Mouse (Mus musculus) stomach, embryonic 15.5 days (tissue): ENCODE data around the gene Rhot1. TPM values are rescaled to one million over a fixed set of nuclear protein-coding genes. Genes with fewer than 3 reads are reported as not detected.

ENCODE experiments used
- ATAC-seq: fragments of 200-750 bp; cut with Nextera tagmentation; 2 replicates; pipeline ENCODE4 v1.8.0; 2017; ENCODE audit warnings: low read depth, moderate number of reproducible peaks, moderate TSS enrichment; ENCODE audit not compliant: insufficient read depth, low FRiP score
- H3K27ac ChIP-seq: fragments of 300-500 bp; sonication (generic); 2 replicates; pipeline ENCODE4 v1.5.1; 2015; ENCODE audit warnings: mild to moderate bottlenecking, inconsistent platforms
- H3K27me3 ChIP-seq: fragments of 300-500 bp; sonication (generic); replicated peaks from 2 replicates; pipeline ENCODE4 v1.6.1; 2015; ENCODE audit warnings: inconsistent platforms
- H3K36me3 ChIP-seq: fragments of 300-500 bp; sonication (generic); 2 replicates; pipeline ENCODE4 v1.6.1; 2015; ENCODE audit warnings: inconsistent platforms
- H3K4me1 ChIP-seq: fragments of 300-500 bp; sonication (generic); 2 replicates; pipeline ENCODE4 v1.6.1; 2015; ENCODE audit warnings: inconsistent platforms
- H3K4me2 ChIP-seq: fragments of 300-500 bp; sonication (generic); 2 replicates; pipeline ENCODE4 v1.6.1; 2015; ENCODE audit warnings: mild to moderate bottlenecking, inconsistent platforms
- H3K4me3 ChIP-seq: fragments of 300-500 bp; sonication (generic); replicated peaks from 2 replicates; pipeline ENCODE4 v1.5.1; 2015; ENCODE audit warnings: inconsistent platforms
- H3K9ac ChIP-seq: fragments of 300-500 bp; sonication (generic); 2 replicates; pipeline ENCODE4 v1.6.1; 2015; ENCODE audit warnings: inconsistent platforms
- H3K9me3 ChIP-seq: fragments of 300-500 bp; sonication (generic); 2 replicates; pipeline ENCODE4 v1.6.1; 2016; ENCODE audit warnings: inconsistent platforms
- WGBS: fragments of 180-500 bp; shearing (Covaris S2); methylation state at CpG from one replicate; pipeline ENCODE4 v1.1.7; 2015; 5-methylcytosine and 5-hydroxymethylcytosine counted together
- polyA plus RNA-seq: library from polyadenylated mRNA; unstranded; fragments of >200 nt; fragmentation: Nextera tagmentation; extraction: Ambion mirVana; gene quantifications from 2 replicates; pipeline ENCODE4 v1.2.1, GENCODE M21; 2015

Gene Rhot1
- polyA plus RNA-seq, 1 experiment from 2014 or later, result 47.7 TPM

DNA sequence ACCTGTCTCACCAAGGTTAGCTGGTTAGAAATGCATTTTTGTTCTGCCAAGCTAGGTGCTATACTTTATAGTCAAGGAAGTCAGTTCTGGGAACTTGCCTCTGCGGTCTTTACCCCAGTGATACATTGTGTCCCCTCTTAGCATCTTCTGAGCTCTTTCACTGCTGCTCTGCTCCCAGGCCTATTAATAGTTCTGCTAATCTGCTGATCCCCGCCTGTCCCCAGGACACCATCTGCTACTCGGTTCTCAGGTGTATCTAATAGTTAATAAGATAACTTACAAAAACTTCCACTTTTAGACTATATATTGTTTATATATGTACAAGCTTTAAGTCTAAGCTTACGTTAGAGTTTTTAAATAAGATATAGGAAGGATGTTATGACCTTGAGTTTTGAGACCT is 29.5 kb downstream of the Rhot1 start:
- no peak for ATAC-seq
- 84% methylated on average over 4 of the region's 4 CpGs for WGBS

DNA sequence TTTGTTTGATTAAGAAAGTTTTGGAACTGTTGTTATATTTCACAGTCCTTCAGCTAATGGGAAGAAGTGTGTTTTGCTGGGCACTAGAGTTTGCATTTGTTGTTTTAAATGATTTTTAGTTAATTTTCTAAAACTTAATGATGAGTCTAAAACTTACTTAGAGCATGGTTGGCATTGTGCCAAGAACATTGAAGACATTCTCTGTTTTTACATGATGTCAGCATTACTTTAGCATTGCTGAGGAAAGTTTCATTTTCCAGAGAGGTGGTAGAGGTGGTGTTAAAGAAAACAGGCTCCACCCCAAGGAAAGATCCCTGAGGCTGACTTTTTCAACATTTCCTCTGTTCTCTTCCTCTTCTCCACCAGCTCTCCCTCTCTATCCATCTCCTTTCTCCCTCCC is 38.2 kb downstream of the Rhot1 start:
- H3K9ac ChIP-seq, result no peak overlapping the region
- H3K4me1 ChIP-seq, result no peaks in the 10 kb centered on the region
- no peak overlapping the region for H3K4me3 ChIP-seq
- ATAC-seq, result no peak
- peaks cover 42% of the 10 kb centered on the region for H3K36me3 ChIP-seq
- H3K27me3 ChIP-seq, result no peaks in the 10 kb centered on the region
- no peak overlapping the region for H3K4me2 ChIP-seq
- no peak overlapping the region for H3K27ac ChIP-seq
- no peaks in the 10 kb centered on the region for H3K9me3 ChIP-seq

More for the DNA sequence above, 29.5 kb downstream of the Rhot1 start:
- no peak overlapping the region for H3K4me3 ChIP-seq
- H3K27ac ChIP-seq, result no peak overlapping the region
- H3K27me3 ChIP-seq, result no peaks in the 10 kb centered on the region
- H3K36me3 ChIP-seq, result peaks cover 8% of the 10 kb centered on the region; the same call in 1 of the 2 replicates
- H3K4me1 ChIP-seq, result no peaks in the 10 kb centered on the region
- no peak overlapping the region for H3K4me2 ChIP-seq
- no peak overlapping the region for H3K9ac ChIP-seq
- H3K9me3 ChIP-seq, result no peaks in the 10 kb centered on the region

DNA sequence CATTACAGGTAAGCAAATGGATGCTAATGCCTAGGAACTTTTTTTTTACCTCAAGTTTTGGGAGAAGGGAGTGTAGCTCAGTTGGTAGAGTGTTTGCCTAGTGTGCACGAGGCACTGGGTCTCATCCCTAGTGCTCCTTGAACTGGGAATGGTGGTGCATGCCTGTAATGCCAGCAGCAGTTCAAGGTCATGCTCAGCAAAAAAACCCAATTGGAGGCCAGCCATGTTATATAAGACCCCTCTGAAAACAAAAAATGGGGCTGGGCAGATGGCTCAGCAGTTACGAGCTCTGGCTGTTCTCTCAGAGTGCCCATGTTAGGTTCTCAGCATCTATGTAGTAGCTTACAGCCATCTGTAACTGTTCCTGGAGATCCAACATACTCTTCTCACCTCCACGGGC is 39.7 kb downstream of the Rhot1 start:
- 92% methylated on average over 3 of the region's 3 CpGs for WGBS
- H3K4me2 ChIP-seq, result no peak overlapping the region
- H3K4me1 ChIP-seq, result no peaks in the 10 kb centered on the region
- H3K27ac ChIP-seq, result no peak overlapping the region
- no peaks in the 10 kb centered on the region for H3K27me3 ChIP-seq
- H3K9me3 ChIP-seq, result no peaks in the 10 kb centered on the region
- H3K36me3 ChIP-seq, result peaks cover 39% of the 10 kb centered on the region
- no peak overlapping the region for H3K9ac ChIP-seq
- no peak for ATAC-seq
- no peak overlapping the region for H3K4me3 ChIP-seq

DNA sequence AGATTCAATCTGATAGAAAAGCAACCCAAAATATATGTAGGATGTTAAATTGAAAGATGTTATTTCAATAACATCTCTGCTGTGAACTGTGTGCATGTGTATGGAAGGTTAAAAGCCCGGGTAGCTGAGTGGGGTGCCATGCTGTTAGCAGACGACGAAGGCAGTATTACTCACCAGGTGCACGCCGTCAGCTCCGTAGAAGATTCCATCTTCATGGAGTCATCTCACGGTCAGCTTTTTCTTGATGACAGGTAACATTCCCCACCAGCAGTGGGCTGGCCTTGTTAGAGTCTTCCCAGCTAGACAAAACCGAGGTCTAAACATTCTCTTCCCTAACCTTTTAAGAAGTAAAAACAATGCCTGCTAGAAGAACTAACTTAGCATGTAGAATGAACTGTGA is 55.3 kb downstream of the Rhot1 start:
- H3K4me3 ChIP-seq, result no peak overlapping the region
- no peak for ATAC-seq
- no peak overlapping the region for H3K27ac ChIP-seq
- H3K4me2 ChIP-seq, result no peak overlapping the region
- H3K36me3 ChIP-seq, result 0 out of 2 replicates have a peak, but pooled peaks cover 5% of the 10 kb centered on the region
- WGBS, result 82% methylated on average over 8 of the region's 8 CpGs
- H3K9ac ChIP-seq, result no peak overlapping the region
- H3K27me3 ChIP-seq, result no peaks in the 10 kb centered on the region
- no peaks in the 10 kb centered on the region for H3K9me3 ChIP-seq
- H3K4me1 ChIP-seq, result no peaks in the 10 kb centered on the region

DNA sequence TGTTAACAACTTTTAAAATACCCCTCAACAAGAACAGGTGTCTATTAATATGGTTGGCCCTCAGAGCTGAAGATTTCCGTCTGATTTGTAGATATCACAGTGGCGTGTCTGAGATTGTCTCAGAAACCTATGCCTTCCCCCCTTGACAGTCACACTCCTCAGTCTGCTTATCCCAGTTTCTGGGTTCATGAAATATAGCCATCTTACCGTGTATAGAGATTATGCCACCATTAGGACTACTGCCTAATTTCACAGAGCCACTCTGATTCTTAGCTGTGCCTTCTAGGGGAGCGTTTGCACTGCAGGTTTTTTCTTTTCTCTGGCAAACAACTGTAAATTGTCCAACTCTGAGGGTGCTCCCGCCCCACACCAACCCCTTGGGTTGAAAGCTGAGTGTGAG is 62.3 kb downstream of the Rhot1 start:
- no peaks in the 10 kb centered on the region for H3K4me1 ChIP-seq
- no peak overlapping the region for H3K4me3 ChIP-seq
- H3K27ac ChIP-seq, result no peak overlapping the region
- no peak overlapping the region for H3K4me2 ChIP-seq
- WGBS, result 76% methylated on average over 5 of the region's 5 CpGs
- no peak for ATAC-seq
- H3K9ac ChIP-seq, result no peak overlapping the region
- H3K9me3 ChIP-seq, result no peaks in the 10 kb centered on the region
- H3K27me3 ChIP-seq, result no peaks in the 10 kb centered on the region
- no peaks in the 10 kb centered on the region for H3K36me3 ChIP-seq

DNA sequence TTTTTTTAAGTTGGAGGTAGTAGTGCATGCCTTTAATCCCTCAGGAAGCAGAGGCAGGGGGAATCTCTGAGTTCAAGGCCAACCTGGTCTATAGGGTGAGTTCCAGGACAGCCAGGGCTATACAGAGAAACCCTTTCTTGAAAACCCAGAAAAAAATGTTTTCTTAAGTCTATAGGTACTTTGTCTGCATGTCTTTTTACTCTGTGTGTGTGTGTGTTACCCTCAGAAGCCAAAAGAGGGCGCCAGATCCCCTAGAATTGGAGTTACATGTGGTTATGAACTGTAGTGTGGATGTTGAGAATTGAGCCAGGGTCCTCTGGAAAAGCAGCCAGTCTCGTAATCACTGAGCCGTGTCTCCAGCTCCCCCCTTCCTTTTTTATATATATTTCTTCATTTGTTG is 66.2 kb downstream of the Rhot1 start:
- Histone ChIP-seq H3K27me3 (no peaks in the 10 kb centered on the region), H3K36me3 (no peaks in the 10 kb centered on the region), H3K4me2 (no peak overlapping the region), H3K27ac (no peak overlapping the region), H3K9me3 (no peaks in the 10 kb centered on the region), H3K4me1 (no peaks in the 10 kb centered on the region), H3K4me3 (no peak overlapping the region), H3K9ac (no peak overlapping the region)
- ATAC-seq, result no peak
- 57% methylated on average over 3 of the region's 3 CpGs for WGBS

DNA sequence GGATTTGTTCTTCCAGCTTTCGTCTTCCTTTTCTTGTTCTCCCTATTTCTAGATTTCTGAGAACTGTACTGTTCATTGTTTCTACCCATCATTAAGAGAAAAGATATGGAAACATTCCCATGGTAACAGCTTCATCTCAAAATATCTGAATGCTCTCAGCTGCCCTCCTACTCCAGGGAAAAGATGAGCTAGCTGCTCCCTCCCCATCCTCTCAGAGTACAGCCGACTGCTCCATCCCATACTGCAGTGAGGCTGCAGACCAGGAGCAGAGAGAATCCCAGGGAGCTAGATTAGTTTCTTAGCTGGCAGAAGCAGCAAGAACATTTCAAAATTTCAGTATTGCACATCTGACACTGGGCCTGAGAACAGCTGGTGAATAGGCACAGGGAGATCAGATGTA is 69.2 kb downstream of the Rhot1 start:
- H3K36me3 ChIP-seq, result no peaks in the 10 kb centered on the region
- no peaks in the 10 kb centered on the region for H3K9me3 ChIP-seq
- H3K27me3 ChIP-seq, result no peaks in the 10 kb centered on the region
- no peak overlapping the region for H3K9ac ChIP-seq
- 65% methylated on average over 2 of the region's 2 CpGs for WGBS
- no peak overlapping the region for H3K27ac ChIP-seq
- H3K4me1 ChIP-seq, result no peaks in the 10 kb centered on the region
- H3K4me2 ChIP-seq, result no peak overlapping the region
- H3K4me3 ChIP-seq, result no peak overlapping the region
- ATAC-seq, result no peak

DNA sequence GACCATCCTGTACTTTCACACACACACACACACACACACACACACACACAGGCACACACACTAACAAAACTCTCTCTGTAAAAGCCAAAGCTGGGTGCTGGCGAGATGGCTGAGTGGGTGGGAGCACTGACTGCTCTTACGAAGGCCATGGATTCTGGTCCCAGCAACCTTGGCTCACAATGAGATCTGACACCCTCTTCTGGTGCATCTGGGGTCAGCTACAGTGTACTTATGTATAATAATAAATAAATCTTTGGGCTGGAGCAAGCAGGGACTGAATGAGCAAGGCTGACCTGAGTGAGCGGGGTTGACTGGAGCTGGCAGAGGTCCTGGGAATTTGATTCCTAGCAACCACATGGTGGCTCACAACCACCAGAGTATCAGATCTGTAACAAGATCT is 75.0 kb downstream of the Rhot1 start:
- Histone ChIP-seq H3K27ac (no peak overlapping the region), H3K9me3 (no peaks in the 10 kb centered on the region), H3K27me3 (no peaks in the 10 kb centered on the region), H3K4me1 (no peaks in the 10 kb centered on the region), H3K9ac (no peak overlapping the region), H3K4me3 (no peak overlapping the region), H3K4me2 (no peak overlapping the region), H3K36me3 (no peaks in the 10 kb centered on the region)
- WGBS, result 65% methylated on average over 3 of the region's 3 CpGs
- ATAC-seq, result no peak

DNA sequence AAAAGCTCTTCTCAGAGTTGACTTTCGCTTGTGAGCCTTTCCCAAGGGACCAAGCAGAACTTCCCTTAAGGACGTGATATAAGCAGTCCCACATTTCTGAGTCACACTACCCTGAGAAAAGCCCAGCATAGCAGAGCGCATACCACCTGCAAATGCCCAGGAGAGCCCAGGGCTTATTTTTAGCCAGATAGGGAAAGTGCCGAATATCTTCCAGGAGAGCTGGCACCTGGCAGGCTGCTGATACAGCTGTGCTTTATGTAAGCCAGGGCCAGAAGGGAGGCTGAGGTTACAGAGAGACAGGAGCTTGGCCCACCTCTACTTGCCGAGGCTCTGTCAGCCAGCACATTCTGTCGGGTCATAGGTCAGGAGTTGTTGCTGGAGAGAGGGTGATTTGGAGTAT is 75.8 kb downstream of the Rhot1 start:
- Histone ChIP-seq H3K9me3 (no peaks in the 10 kb centered on the region), H3K27me3 (no peaks in the 10 kb centered on the region), H3K4me3 (no peak overlapping the region), H3K27ac (no peak overlapping the region), H3K9ac (no peak overlapping the region), H3K36me3 (no peaks in the 10 kb centered on the region), H3K4me1 (peaks cover 4% of the 10 kb centered on the region; the same call in 1 of the 2 replicates), H3K4me2 (no peak overlapping the region)
- ATAC-seq, result no peak
- WGBS, result 40% methylated on average over 6 of the region's 6 CpGs

DNA sequence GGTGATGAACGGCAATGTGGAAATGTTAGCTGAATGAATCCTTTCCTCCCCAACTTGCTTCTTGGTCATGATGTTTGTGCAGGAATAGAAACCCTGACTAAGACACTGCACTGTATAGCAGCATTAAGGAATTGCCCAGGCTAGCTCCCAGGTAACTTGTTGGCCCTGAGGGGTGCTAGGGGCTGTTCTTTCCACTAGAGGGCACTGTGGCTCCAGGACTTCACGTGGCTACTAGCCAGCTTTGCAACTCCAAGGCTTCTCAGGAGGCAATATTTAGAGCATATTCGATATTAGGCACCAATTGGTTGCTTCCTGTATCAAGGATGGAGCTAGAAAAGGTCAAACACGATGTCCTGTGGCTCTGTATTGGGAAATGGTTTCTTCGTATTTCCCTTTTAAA is 78.3 kb downstream of the Rhot1 start:
- Histone ChIP-seq H3K4me1 (peaks cover 15% of the 10 kb centered on the region; the same call in 1 of the 2 replicates), H3K36me3 (no peaks in the 10 kb centered on the region), H3K9ac (no peak overlapping the region), H3K27ac (no peak overlapping the region), H3K27me3 (no peaks in the 10 kb centered on the region), H3K4me2 (no peak overlapping the region), H3K9me3 (no peaks in the 10 kb centered on the region), H3K4me3 (no peak overlapping the region)
- no peak for ATAC-seq
- WGBS, result 15% methylated on average over 5 of the region's 5 CpGs

DNA sequence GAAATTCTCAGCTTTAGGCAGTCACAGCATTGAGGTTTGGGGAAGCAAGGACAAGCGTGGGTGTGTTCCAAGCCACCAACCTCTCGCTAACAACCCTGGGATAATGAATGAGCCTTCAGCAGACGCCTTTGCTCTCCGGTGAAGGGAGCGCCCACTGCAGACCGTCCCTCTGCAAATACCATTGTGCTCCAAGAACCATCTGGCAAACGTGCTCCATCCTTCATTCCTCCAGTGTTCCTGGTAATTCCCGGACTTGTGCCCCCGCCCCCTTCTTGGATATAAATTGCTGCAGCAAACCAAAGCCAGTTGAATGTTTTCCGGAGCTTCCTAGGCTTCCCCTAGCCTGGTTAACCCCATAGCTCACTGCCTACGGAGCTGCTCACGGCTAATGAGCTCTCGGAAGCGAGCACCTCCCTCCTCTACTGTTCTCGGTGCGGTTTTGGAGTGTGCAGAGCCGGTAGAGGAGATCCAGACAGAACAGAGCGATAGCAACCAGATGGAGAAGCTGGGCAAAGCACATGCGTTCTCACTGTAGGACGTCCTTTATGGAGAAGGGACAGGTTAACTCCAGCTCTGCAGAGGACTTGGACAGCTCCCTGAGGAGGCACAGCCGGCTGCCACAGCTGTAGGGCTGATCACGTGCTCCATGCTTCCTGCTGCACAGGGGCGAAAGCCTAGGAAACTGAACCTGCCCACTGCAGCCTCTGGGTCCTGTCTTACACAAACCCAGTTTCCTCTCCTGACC is 81.1 kb downstream of the Rhot1 start:
- 2% methylated on average over 23 of the region's 23 CpGs for WGBS
- Histone ChIP-seq H3K9me3 (no peaks in the 10 kb centered on the region), H3K36me3 (no peaks in the 10 kb centered on the region), H3K4me1 (peaks cover 15% of the 10 kb centered on the region; the same call in 1 of the 2 replicates), H3K27ac (peak overlapping the region; percentile 74), H3K27me3 (0 out of 2 replicates have a peak, but pooled peaks cover 8% of the 10 kb centered on the region), H3K4me2 (peak overlapping the region; percentile 56), H3K4me3 (peak overlapping the region; percentile 25), H3K9ac (no peak overlapping the region)
- peak; percentile 87 for ATAC-seq

DNA sequence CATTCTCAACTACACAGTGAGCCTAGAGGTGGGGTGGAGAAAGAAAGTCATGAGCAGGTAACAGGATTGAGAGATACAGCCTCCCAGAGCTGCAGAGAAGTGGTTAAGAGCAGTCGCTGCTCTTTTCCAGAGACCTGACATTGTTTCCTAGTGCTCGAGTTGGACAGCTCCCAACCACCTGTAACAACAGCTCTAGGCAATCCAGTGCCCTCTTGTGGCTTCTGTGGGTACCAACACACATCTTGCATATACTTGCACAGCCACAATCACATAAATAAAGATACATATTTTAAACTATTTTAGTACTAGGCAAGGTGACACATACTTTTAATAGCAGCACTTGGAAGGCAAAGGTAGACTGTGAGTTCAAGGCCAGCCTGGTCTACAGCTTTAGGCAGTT is 82.2 kb downstream of the Rhot1 start:
- H3K4me3 ChIP-seq, result no peak overlapping the region
- 0 out of 2 replicates have a peak, but pooled peaks cover 11% of the 10 kb centered on the region for H3K27me3 ChIP-seq
- H3K9me3 ChIP-seq, result no peaks in the 10 kb centered on the region
- peaks cover 15% of the 10 kb centered on the region; the same call in 1 of the 2 replicates for H3K4me1 ChIP-seq
- WGBS, result 69% methylated on average over 2 of the region's 2 CpGs
- H3K27ac ChIP-seq, result no peak overlapping the region
- H3K36me3 ChIP-seq, result no peaks in the 10 kb centered on the region
- no peak overlapping the region for H3K9ac ChIP-seq
- no peak overlapping the region for H3K4me2 ChIP-seq
- no peak for ATAC-seq
